Mouse (Mus musculus) retina, postnatal 7 days (tissue): Measurements from ENCODE around the gene Bhlhe41.

Experiments
- DNase-seq: peaks from one replicate; pipeline ENCODE4 v3.0.0-alpha.2; 2012; ENCODE audit warnings: low read depth, low spot score

Gene Bhlhe41

DNA sequence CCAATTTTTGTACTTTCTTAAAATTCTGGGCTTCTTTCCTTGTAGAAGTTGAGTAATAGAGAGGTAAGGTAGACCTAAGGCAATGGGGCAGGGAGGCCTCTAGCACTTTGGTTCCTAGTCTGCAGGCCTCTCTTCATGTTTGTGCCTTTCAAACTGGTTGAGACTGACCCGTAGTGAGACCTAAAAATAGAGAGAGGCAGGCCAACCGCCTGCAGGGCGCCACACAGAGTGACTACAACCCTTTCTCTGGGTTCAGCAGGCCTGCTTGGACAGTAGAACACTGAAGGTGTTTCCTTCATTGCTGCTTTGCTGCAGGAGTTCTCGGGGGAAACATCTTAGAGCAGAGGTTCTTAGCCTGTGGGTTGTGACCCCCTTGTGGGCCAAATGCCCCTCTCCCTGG is 5.6 kb upstream of the Bhlhe41 start:
- DNase-seq: no peak

GRCm38 (mm10) chr6:145867111-145867510 is 1.8 kb upstream of the Bhlhe41 start:
- DNase-seq: no peak

DNA sequence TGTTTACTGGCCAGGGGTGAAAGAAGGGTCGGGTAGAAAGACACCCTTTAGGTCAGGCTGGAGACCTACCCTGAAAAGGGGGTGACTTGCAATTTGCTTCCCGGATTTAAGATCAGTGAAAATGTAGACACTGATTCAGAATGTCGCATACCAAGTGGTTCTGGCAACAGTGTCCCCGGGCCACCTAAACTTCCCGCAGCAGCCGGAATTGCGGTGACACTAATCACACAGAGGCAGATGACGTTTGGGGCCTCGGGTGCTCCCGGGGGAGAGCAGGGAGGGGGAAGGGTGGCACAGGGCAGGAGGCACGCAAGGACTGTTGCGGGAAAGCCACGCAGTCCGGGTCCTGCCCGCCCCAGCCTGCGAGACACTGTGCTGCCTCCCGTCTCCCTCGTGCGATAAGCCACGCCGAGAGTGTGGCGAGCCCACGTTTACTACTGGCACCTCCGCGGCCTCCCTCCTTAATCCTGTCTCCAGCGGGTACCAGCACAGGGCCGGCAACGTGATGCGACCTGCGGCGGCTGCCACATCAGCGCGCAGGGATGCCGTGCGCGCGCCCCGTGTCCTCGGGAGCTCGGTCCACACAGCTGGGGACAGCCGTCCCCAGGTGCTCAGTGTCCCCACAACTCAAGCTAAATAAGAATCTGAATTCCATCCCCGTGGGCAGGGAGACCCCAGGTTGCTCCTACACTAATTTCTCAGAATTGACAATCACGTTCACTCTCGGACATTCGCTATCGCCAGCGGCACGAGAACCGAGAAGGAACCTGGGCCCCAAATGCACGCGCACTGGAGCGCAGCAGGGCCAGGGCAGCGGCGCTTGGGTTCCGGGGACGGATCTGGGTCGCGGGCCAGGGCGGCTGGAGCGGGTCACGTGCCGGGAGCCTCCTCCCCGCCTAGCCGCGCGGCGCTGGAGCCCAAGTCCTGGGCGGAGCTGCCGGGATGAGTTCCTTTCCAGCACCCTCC is 811 bp upstream of the Bhlhe41 start:
- DNase-seq: peak; percentile 76

GRCm38 (mm10) chr6:145864171-145864570 is 1.2 kb downstream of the Bhlhe41 start:
- no peak for DNase-seq

DNA sequence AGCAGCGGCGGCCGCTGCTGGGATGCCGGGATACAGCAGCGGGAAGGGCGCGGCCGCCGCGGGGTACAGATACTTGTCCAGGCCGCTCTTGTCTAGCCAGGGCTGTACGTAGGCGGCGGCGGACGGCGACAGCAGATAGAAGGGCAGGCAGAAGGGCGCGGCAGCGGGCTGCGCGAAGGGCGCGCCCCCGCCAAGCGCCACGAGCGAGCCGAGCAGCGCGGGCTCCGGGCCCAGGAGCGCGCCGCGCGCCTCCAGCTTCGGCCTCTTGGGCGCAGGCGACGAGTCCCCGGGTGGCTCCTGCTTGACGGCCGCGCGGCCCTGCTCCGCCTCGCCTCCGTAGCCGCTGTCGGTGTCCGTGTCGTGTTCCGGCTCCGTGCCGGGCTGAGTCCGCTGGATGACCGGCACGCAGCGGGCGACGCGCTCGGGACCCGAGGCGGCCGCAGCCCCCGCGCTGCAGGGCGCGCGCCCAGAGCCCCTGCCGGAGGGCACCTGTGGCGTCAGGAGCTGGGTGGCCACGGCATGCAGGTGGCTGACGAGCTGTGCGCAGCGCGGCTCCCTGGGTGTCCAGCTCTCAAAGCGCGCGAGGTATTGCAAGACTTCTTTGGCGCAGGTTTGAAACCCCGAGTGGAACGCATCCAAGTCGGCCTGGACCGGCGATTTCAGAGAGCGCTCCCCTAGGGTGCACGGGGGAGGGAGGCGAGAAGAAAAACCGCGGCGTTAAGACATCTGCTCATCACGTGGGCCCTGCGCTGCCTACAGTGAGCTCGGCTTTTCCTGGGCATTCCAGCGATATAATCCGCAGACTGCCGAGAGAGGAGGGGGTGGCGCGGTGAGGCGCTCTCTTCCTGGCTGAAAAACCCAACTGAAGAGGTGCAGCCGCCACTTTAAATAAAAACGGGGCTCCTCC is 2.0 kb downstream of the Bhlhe41 start:
- DNase-seq: peak; percentile 76

- no peak for DNase-seq
Observed at GRCm38 (mm10) chr6:145862739-145863064, 2.7 kb downstream of the Bhlhe41 start.

- no peak for DNase-seq
Observed at GRCm38 (mm10) chr6:145862321-145862720, 3.0 kb downstream of the Bhlhe41 start.

DNA sequence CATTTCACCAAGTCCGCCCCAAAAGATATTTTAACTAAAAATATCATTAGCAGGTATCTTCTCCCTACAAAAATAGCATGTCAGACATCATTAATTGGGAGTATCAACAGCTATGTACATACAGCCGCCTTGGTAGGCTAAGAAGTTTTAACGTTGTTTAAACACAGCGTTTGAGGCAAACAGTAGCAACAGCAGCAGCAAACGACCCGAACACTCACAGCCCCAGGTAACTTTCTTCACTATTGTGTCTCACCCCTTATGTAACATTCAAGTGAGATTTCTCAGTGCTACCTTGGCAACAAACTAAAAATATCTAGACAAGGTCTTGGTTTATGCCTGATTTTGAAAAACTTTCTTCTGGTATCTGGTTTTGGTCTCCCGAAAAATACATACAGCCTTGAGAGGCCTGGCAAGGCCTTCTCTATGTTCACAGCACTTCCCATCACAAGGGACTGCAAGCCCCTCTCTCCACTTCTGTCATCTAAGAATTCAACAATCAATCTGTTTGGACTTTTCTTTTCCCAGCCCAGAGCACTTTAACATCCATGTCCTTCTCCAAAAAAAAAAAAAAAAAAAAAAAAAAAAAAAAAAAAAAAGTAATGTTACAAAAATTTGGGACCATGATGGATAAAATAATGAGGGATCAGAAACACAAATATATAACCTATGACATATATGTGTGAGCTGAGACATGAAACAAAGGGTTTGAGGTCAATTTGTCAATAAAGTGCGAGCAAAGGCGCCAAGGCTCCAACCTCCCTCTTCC is 3.7 kb downstream of the Bhlhe41 start:
- DNase-seq: no peak

- no peak for DNase-seq
Observed at GRCm38 (mm10) chr6:145860350-145860749, 5.0 kb downstream of the Bhlhe41 start.

GRCm38 (mm10) chr6:145858414-145858813 is 6.9 kb downstream of the Bhlhe41 start:
- no peak for DNase-seq

DNA sequence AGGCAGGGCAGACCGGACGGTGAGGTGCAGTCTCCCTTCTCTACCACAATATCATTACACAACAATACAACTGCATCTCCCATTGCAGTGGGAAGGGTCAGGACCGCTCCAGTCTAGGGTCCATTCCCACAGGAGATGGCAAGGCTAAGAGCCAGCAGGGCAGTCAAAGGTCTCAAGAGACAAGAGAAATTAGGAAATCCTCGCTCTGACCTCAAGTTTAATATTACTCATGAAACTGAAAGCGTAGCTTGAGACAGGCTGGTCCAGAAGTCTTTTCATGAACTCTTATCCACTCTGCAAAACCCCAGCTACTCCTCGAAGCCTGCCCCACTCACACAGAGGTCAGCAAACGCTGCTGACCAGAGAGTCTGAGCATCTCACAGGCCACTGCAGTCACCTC is 7.9 kb downstream of the Bhlhe41 start:
- no peak for DNase-seq

- DNase-seq: peak; percentile 100
Observed at GRCm38 (mm10) chr6:145855720-145856551, 9.4 kb downstream of the Bhlhe41 start.

- no peak for DNase-seq
Observed at GRCm38 (mm10) chr6:145854756-145855155, 10.6 kb downstream of the Bhlhe41 start.

- DNase-seq: no peak
Observed at GRCm38 (mm10) chr6:145853356-145854079, 11.8 kb downstream of the Bhlhe41 start.

DNA sequence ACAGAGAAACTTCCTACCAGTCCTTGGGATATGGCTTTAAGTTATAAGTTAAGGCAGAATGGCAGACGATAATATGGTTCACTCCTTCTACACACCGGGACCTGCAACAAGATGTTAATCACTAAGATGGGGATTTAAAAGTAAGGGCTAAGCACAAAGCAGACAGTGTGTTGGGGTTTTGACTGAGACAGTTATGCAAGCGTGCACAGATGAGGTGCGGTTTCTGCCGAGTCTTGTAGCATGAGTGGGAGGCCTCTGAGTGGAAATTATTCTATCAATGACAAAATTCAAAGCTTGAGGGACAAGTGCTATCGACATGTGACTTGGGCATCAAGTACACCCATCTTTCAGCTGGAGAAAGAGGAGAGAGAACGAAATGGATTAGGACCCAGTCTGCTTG is 12.7 kb downstream of the Bhlhe41 start:
- no peak for DNase-seq

GRCm38 (mm10) chr6:145851956-145852355 is 13.4 kb downstream of the Bhlhe41 start:
- DNase-seq: no peak

GRCm38 (mm10) chr6:145850789-145851188 is 14.6 kb downstream of the Bhlhe41 start:
- DNase-seq: no peak

- no peak for DNase-seq
Observed at GRCm38 (mm10) chr6:145847661-145848060, 17.7 kb downstream of the Bhlhe41 start.

- DNase-seq: no peak
Observed at GRCm38 (mm10) chr6:145846948-145847347, 18.4 kb downstream of the Bhlhe41 start.

DNA sequence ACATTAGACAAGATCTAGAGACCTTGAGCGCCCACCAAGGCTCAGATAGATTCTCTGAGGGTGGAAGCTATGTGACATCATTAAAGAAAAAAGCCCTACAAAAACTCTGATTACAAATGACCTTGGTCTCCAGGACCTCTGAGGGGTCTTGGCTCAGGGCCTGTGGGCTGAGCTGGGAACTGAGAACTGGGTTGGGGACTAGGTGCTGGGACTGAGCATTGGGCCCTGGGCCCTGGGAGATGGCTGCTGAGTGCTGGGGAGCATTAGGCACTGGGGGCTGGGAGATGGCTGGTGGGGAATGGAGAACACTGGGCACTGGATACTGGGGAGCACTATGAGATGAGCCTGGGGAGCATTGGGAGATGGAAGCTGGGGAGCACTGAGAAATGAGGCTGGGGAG is 19.3 kb downstream of the Bhlhe41 start:
- DNase-seq: no peak
